Mouse (Mus musculus): ENCODE measurements at regions not wholly inside any gene's neighbourhood (a gene's known extent, or its start where the extent isn't known, plus 50 kb on each side); places are given as distances from the start of the nearest gene placed in this dataset.
A peak's percentile ranks its signal among the peaks of the same experiment; 100 is the strongest.

DNA sequence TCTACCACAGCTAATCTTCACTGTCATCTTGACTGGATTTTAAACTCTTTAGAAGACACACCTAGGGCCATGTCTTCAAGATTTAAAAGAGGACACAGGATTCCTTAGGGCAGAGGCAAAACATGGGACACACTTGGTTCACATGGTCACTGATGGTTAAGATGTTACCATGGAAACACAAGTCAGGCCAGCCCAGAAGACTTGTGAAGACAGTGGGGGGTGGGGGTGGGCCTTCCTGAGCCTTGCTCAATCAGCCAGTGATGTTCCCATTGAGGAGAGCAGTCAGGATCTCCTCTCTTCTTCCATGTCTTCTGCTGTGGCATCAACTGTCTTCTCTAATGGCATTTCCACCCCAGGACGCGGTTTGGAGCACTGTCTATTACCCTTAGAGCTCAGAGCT lies 60.5 kb upstream of the Shb start:
- peaks cover 14% of the 10 kb centered on the region for H3K4me1 ChIP-seq
- WGBS, result 62% methylated on average over 2 of the region's 2 CpGs
- no peak overlapping the region for H3K9ac ChIP-seq (replicated peaks)
- no peaks in the 10 kb centered on the region for H3K9me3 ChIP-seq
- H3K4me3 ChIP-seq, result no peak overlapping the region
- H3K4me2 ChIP-seq (replicated peaks), result no peak overlapping the region
- no peak overlapping the region for H3K27ac ChIP-seq (replicated peaks)
- H3K36me3 ChIP-seq, result no peaks in the 10 kb centered on the region
- no peaks in the 10 kb centered on the region for H3K27me3 ChIP-seq
- ATAC-seq (replicated peaks), result no peak

- peak overlapping the region; percentile 39 for H3K4me2 ChIP-seq (replicated peaks)
- no peak overlapping the region for H3K27ac ChIP-seq (replicated peaks)
- H3K4me3 ChIP-seq, result peak overlapping the region; percentile 13; the same call in 1 of the 2 replicates
- no peaks in the 10 kb centered on the region for H3K36me3 ChIP-seq
- peak; percentile 51 for ATAC-seq (replicated peaks)
- H3K27me3 ChIP-seq, result no peaks in the 10 kb centered on the region
- peaks cover 14% of the 10 kb centered on the region for H3K4me1 ChIP-seq
- WGBS, result 3% methylated on average over 23 of the region's 23 CpGs
- peak overlapping the region; percentile 22; the same call in 1 of the 2 replicates for H3K9ac ChIP-seq (replicated peaks)
- no peaks in the 10 kb centered on the region for H3K9me3 ChIP-seq
Observed at GRCm38 (mm10) chr4:45591405-45592315, 59.4 kb upstream of the Shb start.

- H3K27me3 ChIP-seq, result no peaks in the 10 kb centered on the region
- no peak overlapping the region for H3K4me3 ChIP-seq
- no peaks in the 10 kb centered on the region for H3K9me3 ChIP-seq
- H3K36me3 ChIP-seq, result no peaks in the 10 kb centered on the region
- 6% methylated on average over 2 of the region's 2 CpGs for whole genome bisulfite sequencing
- no peak overlapping the region for H3K27ac ChIP-seq (replicated peaks)
- peak overlapping the region; percentile 39 for H3K4me2 ChIP-seq (replicated peaks)
- H3K4me1 ChIP-seq, result peaks cover 17% of the 10 kb centered on the region
- H3K9ac ChIP-seq (replicated peaks), result no peak overlapping the region
- no peak for ATAC-seq (replicated peaks)
Observed at GRCm38 (mm10) chr4:45590836-45591235, 58.6 kb upstream of the Shb start.

DNA sequence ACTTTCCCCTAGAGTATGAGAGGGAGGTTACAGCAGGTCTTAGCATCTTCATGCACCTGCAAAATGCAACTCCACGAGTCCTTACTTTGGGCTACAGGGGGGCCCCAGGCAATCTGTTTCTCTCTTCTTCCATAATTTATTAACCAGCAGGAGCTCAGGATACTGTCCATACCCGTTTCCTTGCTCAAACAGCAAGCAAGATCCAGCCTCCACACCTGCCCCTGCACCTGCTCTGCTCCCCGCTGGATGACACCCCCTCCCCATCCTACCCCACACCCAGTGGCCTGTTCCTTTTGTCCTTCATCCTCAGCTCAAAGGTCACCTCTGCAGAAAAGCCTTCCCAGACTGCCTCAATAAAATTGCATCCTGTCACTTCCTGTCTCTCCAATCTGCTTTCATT lies 56.1 kb upstream of the Shb start:
- Histone ChIP-seq H3K4me3 (no peak overlapping the region), H3K4me1 (peaks cover 22% of the 10 kb centered on the region), H3K9ac (replicated peaks) (no peak overlapping the region), H3K4me2 (replicated peaks) (no peak overlapping the region), H3K36me3 (no peaks in the 10 kb centered on the region), H3K27ac (replicated peaks) (no peak overlapping the region), H3K27me3 (no peaks in the 10 kb centered on the region), H3K9me3 (no peaks in the 10 kb centered on the region)
- ATAC-seq (replicated peaks), result no peak
- WGBS, result 15% methylated on average over 3 of the region's 3 CpGs

- Histone ChIP-seq H3K4me3 (no peak overlapping the region), H3K9ac (replicated peaks) (no peak overlapping the region), H3K4me2 (replicated peaks) (no peak overlapping the region), H3K27ac (replicated peaks) (no peak overlapping the region), H3K9me3 (no peaks in the 10 kb centered on the region), H3K4me1 (peaks cover 27% of the 10 kb centered on the region), H3K27me3 (no peaks in the 10 kb centered on the region), H3K36me3 (no peaks in the 10 kb centered on the region)
- ATAC-seq (replicated peaks), result no peak
- 80% methylated on average over 2 of the region's 2 CpGs for WGBS
Observed at GRCm38 (mm10) chr4:45587202-45587601, 54.9 kb upstream of the Shb start.

DNA sequence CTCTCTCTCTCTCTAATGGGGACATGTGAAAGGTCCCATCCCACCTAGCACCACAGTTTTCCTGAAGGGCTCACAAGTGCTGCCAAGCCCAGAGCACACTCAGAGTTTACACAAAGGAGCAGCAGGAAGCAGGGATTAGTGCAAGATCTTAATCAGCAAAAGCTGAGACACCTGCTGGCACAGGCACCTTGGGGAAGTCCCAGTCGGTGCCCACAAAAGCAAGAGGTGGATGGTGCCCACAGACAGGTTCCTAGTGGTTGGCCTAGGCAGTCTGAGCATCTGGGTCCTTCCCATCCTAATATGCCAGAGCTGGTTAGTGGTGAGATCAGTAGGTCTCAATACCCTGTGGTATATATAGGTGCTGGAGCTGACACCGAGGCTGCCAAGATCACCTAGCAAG lies 54.0 kb upstream of the Shb start:
- WGBS, result 45% methylated on average over 2 of the region's 2 CpGs
- H3K27ac ChIP-seq (replicated peaks), result no peak overlapping the region
- H3K4me3 ChIP-seq, result no peak overlapping the region
- peaks cover 20% of the 10 kb centered on the region for H3K4me1 ChIP-seq
- no peaks in the 10 kb centered on the region for H3K27me3 ChIP-seq
- H3K9me3 ChIP-seq, result no peaks in the 10 kb centered on the region
- H3K36me3 ChIP-seq, result no peaks in the 10 kb centered on the region
- ATAC-seq (replicated peaks), result no peak
- no peak overlapping the region for H3K4me2 ChIP-seq (replicated peaks)
- no peak overlapping the region for H3K9ac ChIP-seq (replicated peaks)

- H3K9me3 ChIP-seq, result no peaks in the 10 kb centered on the region
- H3K4me1 ChIP-seq, result peaks cover 14% of the 10 kb centered on the region
- no peak overlapping the region for H3K27ac ChIP-seq (replicated peaks)
- ATAC-seq (replicated peaks), result no peak
- H3K4me3 ChIP-seq, result no peak overlapping the region
- WGBS, result 60% methylated on average over 8 of the region's 8 CpGs
- no peaks in the 10 kb centered on the region for H3K36me3 ChIP-seq
- no peak overlapping the region for H3K4me2 ChIP-seq (replicated peaks)
- no peaks in the 10 kb centered on the region for H3K27me3 ChIP-seq
- H3K9ac ChIP-seq (replicated peaks), result no peak overlapping the region
Observed at GRCm38 (mm10) chr4:45585188-45585820, 53.0 kb upstream of the Shb start.

- Histone ChIP-seq H3K4me1 (peaks cover 14% of the 10 kb centered on the region), H3K36me3 (no peaks in the 10 kb centered on the region), H3K9ac (replicated peaks) (no peak overlapping the region), H3K27ac (replicated peaks) (no peak overlapping the region), H3K9me3 (no peaks in the 10 kb centered on the region), H3K4me3 (no peak overlapping the region), H3K4me2 (replicated peaks) (no peak overlapping the region), H3K27me3 (no peaks in the 10 kb centered on the region)
- WGBS, result 60% methylated on average over 4 of the region's 4 CpGs
- ATAC-seq (replicated peaks), result no peak
Observed at GRCm38 (mm10) chr4:45583966-45584365, 51.7 kb upstream of the Shb start.

GRCm38 (mm10) chr4:45582496-45582895 lies 50.2 kb upstream of the Shb start:
- Histone ChIP-seq H3K4me2 (replicated peaks) (no peak overlapping the region), H3K27me3 (no peaks in the 10 kb centered on the region), H3K4me1 (peaks cover 14% of the 10 kb centered on the region), H3K27ac (replicated peaks) (no peak overlapping the region), H3K9ac (replicated peaks) (no peak overlapping the region), H3K9me3 (no peaks in the 10 kb centered on the region), H3K36me3 (no peaks in the 10 kb centered on the region), H3K4me3 (no peak overlapping the region)
- 0 out of 2 replicates have a peak, but pooled peaks have one; percentile 28 for ATAC-seq (replicated peaks)
- 32% methylated on average over 5 of the region's 5 CpGs for WGBS

All from forebrain, embryonic 15.5 days (tissue).